Mouse (Mus musculus) gastrocnemius, postnatal 36 days (tissue): ENCODE data around the gene Bsdc1. TPM values are rescaled to one million over a fixed set of nuclear protein-coding genes. Genes with fewer than 3 reads are reported as not detected.

Source experiments
- DNase-seq, 2 experiments: peaks; one replicate each; pipeline ENCODE4 v3.0.0; 2022
- intact Hi-C: fragments of 180-260 bp; cut with DNase I; formaldehyde crosslinking; loops from one replicate; pipeline ENCODE4 v1.15.1; 2025
- total RNA-seq, 2 experiments: library from RNA; stranded (reverse); gene quantifications; 2 replicates each; pipeline ENCODE4 v1.2.3; 2021

The Bsdc1 gene
- total RNA-seq, 2 experiments from 2014 or later, result 28.7 to 35.8 TPM

- intact Hi-C loops, result no loop called here
Observed at GRCm38 (mm10) chr4:129464286-129464815, 3.0 kb downstream of the Bsdc1 start.

GRCm38 (mm10) chr4:129476047-129476446, 14.7 kb downstream of the Bsdc1 start:
- intact Hi-C loops, result no loop called here
- no peak for DNase-seq

More at GRCm38 (mm10) chr4:129464286-129464815, 3.0 kb downstream of the Bsdc1 start:
- no peak for DNase-seq

- DNase-seq, result no peak
- intact Hi-C loops, result no loop called here
Observed at GRCm38 (mm10) chr4:129479863-129480262, 18.5 kb downstream of the Bsdc1 start.

- intact Hi-C loops, result no loop called here
Observed at GRCm38 (mm10) chr4:129481090-129481489, 19.7 kb downstream of the Bsdc1 start.

GRCm38 (mm10) chr4:129490972-129491880, 29.8 kb downstream of the Bsdc1 start, which contains the start of the genes Tssk3 and Fam229a:
Tssk3 (minus strand) TSS chr4:129491022.
Fam229a (plus strand) TSS chr4:129491190.
- no peak for DNase-seq
- intact Hi-C loops, result no loop called here

More at GRCm38 (mm10) chr4:129481090-129481489, 19.7 kb downstream of the Bsdc1 start:
- no peak for DNase-seq

- intact Hi-C loops, result no loop called here
- DNase-seq, result no peak
Observed at GRCm38 (mm10) chr4:129494681-129495080, 33.3 kb downstream of the Bsdc1 start.

- no peak for DNase-seq
- intact Hi-C loops, result no loop called here
Observed at GRCm38 (mm10) chr4:129495672-129496562, 34.5 kb downstream of the Bsdc1 start.

GRCm38 (mm10) chr4:129496631-129497030, 35.2 kb downstream of the Bsdc1 start:
- intact Hi-C loops, result no loop called here
- DNase-seq, result no peak

GRCm38 (mm10) chr4:129498941-129499340, 37.6 kb downstream of the Bsdc1 start:
- no peak for DNase-seq
- intact Hi-C loops, result no loop called here

GRCm38 (mm10) chr4:129500017-129500416, 38.6 kb downstream of the Bsdc1 start:
- intact Hi-C loops, result no loop called here
- DNase-seq, result no peak

GRCm38 (mm10) chr4:129500607-129501566, 39.5 kb downstream of the Bsdc1 start:
- intact Hi-C loops, result no loop called here
- DNase-seq, result peak; percentile 83 to 85

- intact Hi-C loops, result no loop called here
- DNase-seq, result no peak
Observed at GRCm38 (mm10) chr4:129502327-129502888, 41.0 kb downstream of the Bsdc1 start.

GRCm38 (mm10) chr4:129502901-129503444, 41.6 kb downstream of the Bsdc1 start:
- intact Hi-C loops, result no loop called here
- DNase-seq, result no peak

GRCm38 (mm10) chr4:129505511-129505910, 44.1 kb downstream of the Bsdc1 start:
- DNase-seq, result no peak
- intact Hi-C loops, result no loop called here

- intact Hi-C loops, result no loop called here
- no peak for DNase-seq
Observed at GRCm38 (mm10) chr4:129507434-129508236, 46.3 kb downstream of the Bsdc1 start.

GRCm38 (mm10) chr4:129508237-129508515, 46.8 kb downstream of the Bsdc1 start:
- intact Hi-C loops, result no loop called here

GRCm38 (mm10) chr4:129508834-129509600, 47.6 kb downstream of the Bsdc1 start:
- intact Hi-C loops, result no loop called here
- DNase-seq, result no peak

More at GRCm38 (mm10) chr4:129508237-129508515, 46.8 kb downstream of the Bsdc1 start:
- DNase-seq, result no peak

GRCm38 (mm10) chr4:129509650-129510049, 48.3 kb downstream of the Bsdc1 start:
- no peak for DNase-seq
- intact Hi-C loops, result no loop called here
